Comparison of ENCODE assay signal across 8 mouse cellular contexts in the genomic region with DNA sequence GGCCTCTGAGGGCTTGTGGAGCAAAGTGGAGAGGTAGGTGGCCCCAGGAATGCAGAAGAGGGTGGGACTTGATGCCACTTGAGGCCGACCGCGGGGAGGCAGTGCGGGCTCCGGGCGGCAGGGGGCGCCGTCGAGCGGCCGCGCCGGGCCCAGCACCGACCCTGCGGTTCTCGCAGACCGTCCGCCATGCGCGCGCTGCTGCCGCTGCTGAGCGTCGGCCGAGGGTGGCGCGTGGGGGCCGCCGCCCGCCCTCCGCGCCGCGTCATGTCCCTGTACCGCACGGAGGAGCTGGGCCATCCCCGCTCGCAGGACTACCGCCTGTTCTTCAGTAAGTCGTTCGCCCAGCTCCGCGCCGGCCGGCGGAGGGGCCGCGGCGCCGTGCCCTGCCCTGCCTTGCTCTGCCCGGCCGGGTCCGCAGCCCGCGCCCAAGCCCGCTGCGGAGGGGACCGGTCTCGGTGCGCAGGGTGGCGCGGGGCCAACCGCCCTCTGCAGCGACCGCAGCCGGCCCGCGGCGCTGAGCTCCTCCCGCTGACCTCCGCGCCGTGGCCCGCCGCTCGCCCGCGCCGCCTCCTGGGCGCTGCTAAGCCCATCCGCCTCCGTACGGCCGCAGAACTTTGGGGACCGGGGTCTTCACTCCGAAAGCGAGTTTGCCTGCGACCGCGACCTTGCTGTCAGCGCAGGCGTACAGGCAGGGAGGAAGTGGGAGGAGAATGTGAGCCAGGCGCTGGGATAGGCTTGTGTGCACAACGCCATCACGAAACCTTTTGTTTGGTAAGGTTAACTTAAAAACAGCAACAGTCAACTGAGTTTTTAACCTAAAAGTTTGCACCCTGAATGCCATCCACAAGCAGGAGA. TPM values are rescaled to one million over a fixed set of nuclear protein-coding genes. Genes with fewer than 3 reads are reported as not detected.
DNase-seq lines count a peak whose midpoint lies in the region; ATAC-seq lines count a peak whose summit lies in the region.

A gene (plus strand): TSS at position 157 of the 855 bp plus-strand sequence.

- peak within 1 kb of the TSS; percentile 64 for H3K4me2 ChIP-seq in hindbrain, embryonic 16.5 days (ENCODE audit: low read length)

- peak within 1 kb of the TSS; percentile 93 for H3K4me3 ChIP-seq in hindbrain, embryonic 16.5 days (ENCODE audit: low read length)

- no peaks in the 10 kb centered on the region for H3K27me3 ChIP-seq in hindbrain, embryonic 16.5 days (replicated peaks; ENCODE audit: control insufficient read depth, insufficient read depth, low read length)

- peak within 1 kb of the TSS; percentile 96 for H3K9ac ChIP-seq in hindbrain, embryonic 16.5 days (ENCODE audit: low read depth, low read length)

- WGBS in hindbrain, embryonic 16.5 days = under 1% methylated on average over 52 of the region's 95 CpGs

- peak; percentile 97 for ATAC-seq in hindbrain, embryonic 16.5 days
- ATAC-seq in megakaryocyte, adult 5-6 weeks (ENCODE audit: poor library complexity, severe bottlenecking) = peak; percentile 85

- peak within 1 kb of the TSS; percentile 98 for H3K27ac ChIP-seq in hindbrain, embryonic 16.5 days (ENCODE audit: low read depth, low read length)

- no peaks in the 10 kb centered on the region for H3K36me3 ChIP-seq in hindbrain, embryonic 16.5 days (ENCODE audit: control insufficient read depth, insufficient read depth, low read length)

- DNase-seq in T-cell, adult 2 months (ENCODE audit: low spot score) = peak; percentile 87
- peak; percentile 78 to 85 for DNase-seq in cerebellum, postnatal 36 days
- DNase-seq in gastrocnemius, adult 18-20 months (ENCODE audit: low spot score) = peak; percentile 67
- DNase-seq in left cerebral cortex, adult 18-20 months (ENCODE audit: low spot score in 2 of 2) = peak; percentile 68 to 78
- DNase-seq in right cerebral cortex, adult 2 months (ENCODE audit: low spot score in 2 of 2) = peak; percentile 70 to 74
- peak; percentile 79 for DNase-seq in urinary bladder, postnatal 14 days (ENCODE audit: low spot score)

- no peaks in the 10 kb centered on the region for H3K9me3 ChIP-seq in hindbrain, embryonic 16.5 days (ENCODE audit: control insufficient read depth, low read length)

- H3K4me1 ChIP-seq in hindbrain, embryonic 16.5 days (ENCODE audit: control insufficient read depth, insufficient read depth, low read depth, low read length) = peaks cover 5% of the 10 kb centered on the region; the same call in 1 of the 2 replicates

RNA-seq across cellular contexts. Expression of the gene that starts here (rescaled TPM):
- total RNA-seq in gastrocnemius, adult 18-20 months (2021) = 10 to 100 TPM; 51.3 to 55.5 TPM
- 80.2 and 89.2 TPM in 2 replicates for polyA plus RNA-seq in hindbrain, embryonic 16.5 days (2015; fragmentation: Nextera tagmentation; extraction: Ambion mirVana)
- 10 to 100 TPM; 50.7 to 51.8 TPM for total RNA-seq in left cerebral cortex, adult 18-20 months (2021)
- 41.6 and 47.2 TPM in 2 replicates for total RNA-seq in megakaryocyte, adult 5-6 weeks (2015)
- 38.1 and 43.8 TPM in 2 replicates for total RNA-seq in megakaryocyte, adult 5-6 weeks (2017)

Comparison
In these comparisons a context has a peak if more than half of its experiments do, and no peak if none do; other contexts are left out.
1. Peak in every context shown above with its lines: DNase-seq, ATAC-seq, H3K4me3 ChIP-seq and H3K27ac ChIP-seq.